Mouse (Mus musculus) ES-Bruce4 (cell line): ENCODE data around the gene Lrrc26.

Experiments used
- CTCF ChIP-seq: IDR thresholded peaks from one replicate; pipeline ENCODE4 v1.8.1; 2011; ENCODE audit warnings: low read depth, low read length
- EP300 ChIP-seq: IDR thresholded peaks from 2 replicates; pipeline ENCODE4 v1.6.1; 2011; ENCODE audit warnings: low read depth, low read length; ENCODE audit not compliant: insufficient read depth
- POLR2A ChIP-seq: IDR thresholded peaks from one replicate; pipeline ENCODE4 v1.8.1; 2011; ENCODE audit warnings: low read length; ENCODE audit not compliant: insufficient read depth

DNA sequence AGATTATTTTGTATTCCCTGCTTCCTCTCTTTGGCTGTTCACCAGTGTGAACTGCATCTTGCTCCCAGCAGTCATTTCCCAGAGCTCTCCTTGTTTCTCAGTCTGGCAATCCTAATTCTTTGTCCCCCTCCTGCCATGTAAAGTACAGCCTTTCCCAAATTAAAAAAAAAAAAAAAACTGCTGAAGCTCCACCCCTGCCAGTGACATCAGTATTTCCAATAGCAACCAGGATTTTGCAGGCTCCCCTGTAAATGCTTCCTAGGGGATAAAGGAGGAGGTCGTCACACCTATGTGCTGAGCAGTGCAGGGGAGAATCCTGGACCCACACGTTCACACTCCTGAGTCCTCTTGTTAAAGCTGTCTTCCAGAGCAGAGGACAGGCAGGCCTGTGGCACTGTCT, 30.4 kb downstream of the Lrrc26 start:
- TF ChIP-seq CTCF = no peak
- no peak for TF ChIP-seq POLR2A
- no peak for TF ChIP-seq EP300
